Mouse (Mus musculus) kidney, adult 2 months (tissue): ENCODE measurements around the gene Catsperz. TPM values are rescaled to one million over a fixed set of nuclear protein-coding genes. Genes with fewer than 3 reads are reported as not detected.

Experiments
- DNase-seq: peaks from one replicate; pipeline ENCODE4 v3.0.0; 2021
- H3K27ac ChIP-seq: fragments of 200-500 bp; 2 replicates; pipeline ENCODE4 v1.5.1; 2012; ENCODE audit warnings: low read depth, low read length, control low read depth, inconsistent platforms; ENCODE audit not compliant: insufficient read depth
- H3K27me3 ChIP-seq: fragments of 200-500 bp; replicated peaks from 2 replicates; pipeline ENCODE4 v1.6.1; 2012; ENCODE audit warnings: mild to moderate bottlenecking, moderate library complexity, low read length, inconsistent platforms; ENCODE audit not compliant: control insufficient read depth, insufficient read depth
- H3K36me3 ChIP-seq: fragments of 200-500 bp; 2 replicates; pipeline ENCODE4 v1.6.1; 2012; ENCODE audit warnings: mild to moderate bottlenecking, moderate library complexity, low read length, inconsistent platforms; ENCODE audit not compliant: control insufficient read depth, insufficient read depth
- H3K4me1 ChIP-seq: fragments of 200-500 bp; 2 replicates; pipeline ENCODE4 v1.6.1; 2011; ENCODE audit warnings: low read length; ENCODE audit not compliant: control insufficient read depth, insufficient read depth
- H3K4me3 ChIP-seq: fragments of 200-500 bp; 2 replicates; pipeline ENCODE4 v1.5.1; 2011; ENCODE audit warnings: mild to moderate bottlenecking, low read depth, low read length, control low read depth; ENCODE audit not compliant: insufficient read depth
- CTCF ChIP-seq: fragments of 200-500 bp; conservative IDR thresholded peaks from 2 replicates; pipeline ENCODE4 v1.5.1; 2011; ENCODE audit warnings: low read depth, mild to moderate bottlenecking, control low read depth, low read length, moderate library complexity, mixed read lengths; ENCODE audit not compliant: insufficient read depth, insufficient read length
- POLR2A ChIP-seq: fragments of 200-500 bp; IDR thresholded peaks from one replicate; pipeline ENCODE4 v1.6.1; 2011; ENCODE audit warnings: low read depth, low read length, control low read depth
- WGBS: fragments of 180-500 bp; shearing (Covaris S2); methylation state at CpG from one replicate; pipeline ENCODE4 v1.1.7; 2018; 5-methylcytosine and 5-hydroxymethylcytosine counted together
- polyA plus RNA-seq: library from polyadenylated mRNA; depleted of rRNA; stranded (reverse); fragments of >200 nt; gene quantifications from 2 replicates; pipeline ENCODE4 v1.2.3, GENCODE M21; 2012

The Catsperz gene
- polyA plus RNA-seq, 1 experiment = 0.44 TPM

GRCm38 (mm10) chr19:6909507-6910289 is 15.5 kb downstream of the Catsperz start, which contains the start of the genes Trmt112 and Prdx5:
Gene Trmt112 (plus strand): TSS chr19:6909698.
Gene Prdx5 (minus strand): TSS chr19:6910106.
- H3K27me3 ChIP-seq = no peaks in the 10 kb centered on the region
- peak; percentile 96 for DNase-seq
- H3K4me3 ChIP-seq = peak within 1 kb of the TSS; percentile 56
- TF ChIP-seq CTCF (no peak), POLR2A (peak; percentile 97)
- H3K36me3 ChIP-seq = peaks cover 3% of the 10 kb centered on the region
- peak within 1 kb of the TSS; percentile 76 for H3K27ac ChIP-seq
- under 1% methylated on average over 65 of the region's 65 CpGs for WGBS
- H3K4me1 ChIP-seq = peaks cover 22% of the 10 kb centered on the region; the same call in 1 of the 2 replicates

- no peak for DNase-seq
- WGBS = under 1% methylated on average over 11 of the region's 11 CpGs
- Histone ChIP-seq H3K27ac (peak overlapping the region; percentile 72), H3K27me3 (no peaks in the 10 kb centered on the region), H3K4me3 (peak overlapping the region; percentile 56), H3K4me1 (peaks cover 28% of the 10 kb centered on the region; the same call in 1 of the 2 replicates), H3K36me3 (peaks cover 3% of the 10 kb centered on the region)
- TF ChIP-seq POLR2A = no peak
- no peak for TF ChIP-seq CTCF
Observed at GRCm38 (mm10) chr19:6909021-6909420, 16.2 kb downstream of the Catsperz start.

- Histone ChIP-seq H3K36me3 (peaks cover 3% of the 10 kb centered on the region), H3K4me3 (peak overlapping the region; percentile 56), H3K4me1 (peaks cover 31% of the 10 kb centered on the region; the same call in 1 of the 2 replicates), H3K27me3 (no peaks in the 10 kb centered on the region), H3K27ac (peak overlapping the region; percentile 72)
- 27% methylated on average over 7 of the region's 7 CpGs for WGBS
- TF ChIP-seq CTCF = peak; percentile 28; the same call in 1 of the 2 replicates
- no peak for TF ChIP-seq POLR2A
- peak; percentile 60 for DNase-seq
Observed at GRCm38 (mm10) chr19:6907811-6908540, 17.2 kb downstream of the Catsperz start.

- WGBS = 48% methylated on average over 8 of the region's 8 CpGs
- H3K27me3 ChIP-seq = no peaks in the 10 kb centered on the region
- no peak for DNase-seq
- no peak for TF ChIP-seq POLR2A
- no peak for TF ChIP-seq CTCF
- peak overlapping the region; percentile 72 for H3K27ac ChIP-seq
- peaks cover 2% of the 10 kb centered on the region for H3K36me3 ChIP-seq
- peaks cover 34% of the 10 kb centered on the region; the same call in 1 of the 2 replicates for H3K4me1 ChIP-seq
- H3K4me3 ChIP-seq = peak overlapping the region; percentile 56
Observed at GRCm38 (mm10) chr19:6907094-6907493, 18.1 kb downstream of the Catsperz start.

GRCm38 (mm10) chr19:6906199-6906598 is 19.0 kb downstream of the Catsperz start:
- WGBS = 33% methylated on average over 3 of the region's 3 CpGs

GRCm38 (mm10) chr19:6905498-6906159 is 19.6 kb downstream of the Catsperz start:
- Histone ChIP-seq H3K27me3 (no peaks in the 10 kb centered on the region), H3K4me3 (no peak overlapping the region), H3K36me3 (no peaks in the 10 kb centered on the region; the same call in 1 of the 2 replicates), H3K4me1 (peaks cover 37% of the 10 kb centered on the region; the same call in 1 of the 2 replicates), H3K27ac (peak overlapping the region; percentile 83)
- peak; percentile 63 for DNase-seq
- WGBS = 70% methylated on average over 11 of the region's 11 CpGs
- no peak for TF ChIP-seq POLR2A
- TF ChIP-seq CTCF = no peak

More at GRCm38 (mm10) chr19:6906199-6906598, 19.0 kb downstream of the Catsperz start:
- Histone ChIP-seq H3K27me3 (no peaks in the 10 kb centered on the region), H3K27ac (peak overlapping the region; percentile 42), H3K4me3 (peak overlapping the region; percentile 56; the same call in 1 of the 2 replicates), H3K36me3 (peaks cover under 1% of the 10 kb centered on the region), H3K4me1 (peaks cover 37% of the 10 kb centered on the region; the same call in 1 of the 2 replicates)
- TF ChIP-seq CTCF (no peak), POLR2A (peak; percentile 73)
- DNase-seq = peak; percentile 85

- Histone ChIP-seq H3K27ac (peak overlapping the region; percentile 90), H3K4me3 (no peak overlapping the region), H3K36me3 (no peaks in the 10 kb centered on the region; the same call in 1 of the 2 replicates), H3K27me3 (no peaks in the 10 kb centered on the region), H3K4me1 (peaks cover 37% of the 10 kb centered on the region; the same call in 1 of the 2 replicates)
- TF ChIP-seq CTCF (no peak), POLR2A (no peak)
- DNase-seq = peak; percentile 96
- WGBS = 38% methylated on average over 2 of the region's 2 CpGs
Observed at GRCm38 (mm10) chr19:6904846-6905245, 20.3 kb downstream of the Catsperz start.
